Mouse (Mus musculus) monocyte, adult 5-6 weeks (primary cell): ENCODE measurements around the gene Hao1. TPM values are rescaled to one million over a fixed set of nuclear protein-coding genes. Genes with fewer than 3 reads are reported as not detected.

Experiments
- ATAC-seq: fragments of 153-309, 156-312 bp; replicated peaks from 2 replicates; pipeline ENCODE4 v1.8.0; 2017; ENCODE audit warnings: mild to moderate bottlenecking; ENCODE audit not compliant: low TSS enrichment, insufficient number of reproducible peaks, severe bottlenecking, poor library complexity, low FRiP score
- total RNA-seq: library from RNA; stranded (forward); fragments of 200-1000, 200-491, 200-594 nt; gene quantifications from 3 replicates; pipeline ENCODE4 v1.2.3, GENCODE M21; 2017

Gene Hao1
- not detected in 3 replicates for total RNA-seq

- no peak for ATAC-seq
These were observed at the start of gene Hao1 for GRCm38 (mm10) chr2:134554221-134554727. Hao1 (minus strand) TSS chr2:134554368.

- no peak for ATAC-seq
These were observed 37.0 kb upstream of the Hao1 start for GRCm38 (mm10) chr2:134591081-134591694.

GRCm38 (mm10) chr2:134585243-134585642 lies 31.1 kb upstream of the Hao1 start:
- no peak for ATAC-seq

GRCm38 (mm10) chr2:134559422-134559821 lies 5.3 kb upstream of the Hao1 start:
- no peak for ATAC-seq

- no peak for ATAC-seq
These were observed 1.8 kb downstream of the Hao1 start for GRCm38 (mm10) chr2:134552358-134552757.

GRCm38 (mm10) chr2:134549770-134550169 lies 4.4 kb downstream of the Hao1 start:
- ATAC-seq = no peak

- no peak for ATAC-seq
These were observed 9.1 kb downstream of the Hao1 start for GRCm38 (mm10) chr2:134545116-134545515.

- ATAC-seq = no peak
These were observed 9.7 kb downstream of the Hao1 start for GRCm38 (mm10) chr2:134544321-134545065.

- ATAC-seq = no peak
These were observed 10.7 kb downstream of the Hao1 start for GRCm38 (mm10) chr2:134543501-134543900.

- ATAC-seq = no peak
These were observed 13.1 kb downstream of the Hao1 start for GRCm38 (mm10) chr2:134541019-134541418.

- no peak for ATAC-seq
These were observed 15.7 kb downstream of the Hao1 start for GRCm38 (mm10) chr2:134538451-134538850.

GRCm38 (mm10) chr2:134528122-134528810 lies 25.9 kb downstream of the Hao1 start:
- no peak for ATAC-seq

GRCm38 (mm10) chr2:134527419-134528114 lies 26.6 kb downstream of the Hao1 start:
- ATAC-seq = no peak

- no peak for ATAC-seq
These were observed 36.1 kb downstream of the Hao1 start for GRCm38 (mm10) chr2:134518042-134518441.

GRCm38 (mm10) chr2:134499777-134500176 lies 54.4 kb downstream of the Hao1 start:
- no peak for ATAC-seq

- no peak for ATAC-seq
These were observed 55.7 kb downstream of the Hao1 start for GRCm38 (mm10) chr2:134498450-134498849.

- ATAC-seq = no peak
These were observed 65.5 kb downstream of the Hao1 start for GRCm38 (mm10) chr2:134488671-134489070.

GRCm38 (mm10) chr2:134486055-134486834 lies 67.9 kb downstream of the Hao1 start:
- no peak for ATAC-seq
